Mouse (Mus musculus) NIH3T3 (cell line): ENCODE measurements around the gene Nxn.

Experiments
- DNase-seq: peaks from one replicate; pipeline ENCODE4 v3.0.0-alpha.2; 2012; ENCODE audit warnings: low read depth

Nxn gene

DNA sequence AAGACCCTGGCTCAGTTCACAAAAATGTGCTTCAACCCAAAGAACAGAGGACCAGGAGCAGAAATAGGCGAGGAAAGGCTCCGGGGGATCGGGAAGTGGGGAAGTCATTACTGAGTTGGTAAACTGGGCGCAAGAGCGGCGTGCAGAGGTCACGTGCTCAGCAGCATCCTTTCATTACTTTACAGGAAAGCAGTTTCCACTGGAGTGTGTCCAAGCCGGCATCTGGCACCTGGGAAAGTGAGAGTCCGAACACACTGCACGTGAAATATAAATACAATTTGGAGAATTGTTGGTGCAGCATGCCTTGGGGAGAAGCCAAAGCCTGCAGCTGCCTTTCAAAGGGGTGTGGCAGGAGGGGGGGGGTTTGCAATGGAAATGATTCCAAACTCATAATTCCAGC lies 2.5 kb upstream of the Nxn start:
- peak; percentile 23 for DNase-seq

GRCm38 (mm10) chr11:76399587-76400330 lies 819 bp upstream of the Nxn start:
- DNase-seq: peak; percentile 80

DNA sequence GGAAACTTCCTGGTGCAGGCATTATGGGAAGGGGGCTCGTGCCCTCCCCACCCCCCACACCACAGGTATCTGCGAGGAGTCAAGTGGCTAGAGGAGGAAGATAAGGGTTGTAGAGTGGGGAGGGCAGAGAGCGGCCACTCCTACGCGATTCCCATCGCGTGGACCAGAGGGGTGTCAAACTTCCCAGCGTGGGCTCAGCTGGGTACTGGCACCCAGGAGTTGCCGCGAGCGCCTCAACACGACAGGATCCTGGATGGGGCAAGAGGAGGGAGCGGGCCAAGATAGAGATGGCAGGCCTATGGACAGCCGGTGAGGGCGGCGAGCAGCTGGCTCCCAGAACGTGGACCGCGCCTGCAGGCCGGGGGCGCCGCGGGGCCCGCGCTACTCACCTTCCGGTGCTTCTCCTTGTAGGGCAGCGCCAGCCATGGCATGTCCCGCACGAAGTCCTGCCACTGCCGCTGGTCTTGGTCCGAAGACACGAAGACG lies 585 bp downstream of the Nxn start:
- DNase-seq: no peak

DNA sequence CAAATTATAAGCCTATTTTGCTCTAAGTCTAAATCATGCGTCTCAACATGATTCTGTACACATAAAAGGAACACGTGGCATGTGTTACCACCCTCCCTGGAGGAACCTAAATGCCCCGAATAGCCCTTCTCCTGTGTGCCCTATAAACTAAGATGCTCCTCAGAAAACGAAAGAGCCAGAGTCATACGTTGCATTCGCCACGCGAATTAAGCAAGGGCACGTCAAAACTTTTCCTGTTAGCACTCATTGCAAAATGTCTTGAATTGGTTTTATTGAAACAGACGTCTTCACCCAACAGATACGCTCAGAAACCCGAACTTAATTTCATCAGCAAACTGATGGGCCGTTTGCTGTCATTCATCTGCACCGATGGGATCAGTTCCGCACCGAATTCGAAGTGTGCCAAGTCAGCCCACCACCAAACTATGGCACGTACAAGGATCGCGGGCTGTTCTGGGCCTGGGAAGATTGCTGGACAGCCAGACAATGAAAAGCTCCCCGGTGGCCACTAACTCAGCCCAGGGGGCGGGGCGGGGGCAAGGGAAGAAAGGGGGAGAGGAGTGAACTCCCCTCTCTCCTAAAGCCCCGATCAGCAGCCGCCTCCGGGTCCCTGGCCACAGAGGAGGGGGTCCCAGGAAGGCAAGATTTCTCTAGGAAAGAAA lies 1.2 kb downstream of the Nxn start:
- DNase-seq: peak; percentile 65

DNA sequence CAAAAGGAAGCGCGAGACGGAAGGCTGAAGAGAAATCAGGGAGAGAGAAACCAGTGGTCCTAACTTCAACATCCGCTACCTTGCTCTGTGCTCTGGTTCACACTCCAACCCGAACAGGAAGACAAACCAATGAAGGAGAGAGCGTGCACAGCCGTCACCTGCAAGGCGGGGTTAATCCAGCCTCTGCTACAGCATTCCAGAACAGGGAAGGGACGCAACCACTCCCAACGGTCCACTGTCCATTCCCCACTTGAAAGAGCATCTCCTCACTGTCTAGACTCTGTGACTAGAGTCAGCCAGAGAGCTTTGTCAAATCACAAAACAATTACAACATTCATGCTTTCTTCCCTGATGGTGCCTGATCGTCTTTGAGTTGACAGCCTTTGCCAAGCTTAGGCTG lies 5.9 kb downstream of the Nxn start:
- no peak for DNase-seq

- DNase-seq: no peak
These were observed 6.4 kb downstream of the Nxn start for GRCm38 (mm10) chr11:76392532-76392931.

- DNase-seq: no peak
These were observed 10.2 kb downstream of the Nxn start for GRCm38 (mm10) chr11:76388711-76389110.

- peak; percentile 23 for DNase-seq
These were observed 11.8 kb downstream of the Nxn start for GRCm38 (mm10) chr11:76387097-76387496.

- no peak for DNase-seq
These were observed 13.2 kb downstream of the Nxn start for GRCm38 (mm10) chr11:76385746-76386145.

- no peak for DNase-seq
These were observed 13.9 kb downstream of the Nxn start for GRCm38 (mm10) chr11:76385017-76385416.

DNA sequence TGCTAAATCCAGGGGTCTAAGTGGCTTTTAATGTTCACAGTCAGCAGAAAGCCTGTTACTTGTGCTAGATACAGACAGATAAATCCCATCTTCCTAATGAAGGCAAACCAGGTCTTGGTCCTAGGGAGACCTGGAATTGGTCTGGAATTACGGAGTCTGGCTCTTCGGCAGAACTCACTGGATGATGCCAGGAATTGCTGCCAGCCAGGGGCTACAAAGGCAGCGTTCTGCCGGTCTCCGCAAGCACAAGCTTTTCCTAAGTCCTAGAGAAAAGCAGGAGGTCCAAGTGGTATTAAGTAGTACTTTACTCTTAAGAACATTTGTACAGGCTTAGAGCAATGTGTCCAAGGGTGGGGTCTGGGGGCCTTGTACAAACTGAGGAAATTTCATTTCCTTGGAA lies 14.6 kb downstream of the Nxn start:
- no peak for DNase-seq

GRCm38 (mm10) chr11:76382711-76383324 lies 16.1 kb downstream of the Nxn start:
- DNase-seq: no peak

GRCm38 (mm10) chr11:76381201-76381885 lies 17.6 kb downstream of the Nxn start:
- no peak for DNase-seq

- no peak for DNase-seq
These were observed 18.9 kb downstream of the Nxn start for GRCm38 (mm10) chr11:76379921-76380544.

GRCm38 (mm10) chr11:76376425-76376824 lies 22.5 kb downstream of the Nxn start:
- DNase-seq: no peak

- DNase-seq: peak; percentile 96
These were observed 24.3 kb downstream of the Nxn start for GRCm38 (mm10) chr11:76374491-76375185.

DNA sequence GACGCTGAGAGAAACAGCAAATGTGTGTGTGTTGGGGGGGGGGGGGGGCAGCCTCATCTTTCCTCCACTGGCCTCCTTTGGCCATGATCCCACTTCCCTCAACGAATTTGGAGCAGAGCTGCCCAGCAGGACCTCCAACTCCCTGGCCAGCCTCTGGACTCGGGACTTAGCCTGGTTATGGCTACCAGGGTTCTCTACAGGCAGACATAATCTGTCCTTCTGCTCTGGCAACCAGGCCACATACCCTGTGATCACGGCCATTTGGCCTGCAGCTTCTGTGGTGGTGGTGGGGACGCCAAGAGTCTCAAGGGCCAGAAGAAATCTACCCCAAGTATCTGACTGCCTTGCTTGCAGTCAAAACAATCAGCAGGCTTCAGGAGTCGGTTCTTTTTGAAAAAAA lies 26.4 kb downstream of the Nxn start:
- DNase-seq: peak; percentile 12

DNA sequence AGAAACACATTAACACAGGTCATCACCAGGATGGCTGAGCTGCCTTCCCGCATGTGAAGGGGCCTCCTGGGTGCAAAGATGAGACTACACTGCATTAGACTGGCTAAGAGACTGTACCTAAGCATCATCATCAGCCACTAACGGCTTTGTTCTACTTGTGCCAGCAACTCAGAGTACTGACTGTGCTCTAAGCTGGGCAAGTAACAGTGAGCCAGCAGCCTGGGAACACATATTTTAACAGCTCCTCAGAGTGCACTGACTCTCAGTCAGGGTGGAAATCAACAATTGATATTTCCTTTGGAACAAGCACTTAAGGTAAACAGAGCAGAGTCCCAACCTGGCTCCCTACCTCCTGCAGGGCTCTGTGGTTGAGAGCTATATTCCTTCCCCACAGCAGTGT lies 26.8 kb downstream of the Nxn start:
- peak; percentile 20 for DNase-seq

DNA sequence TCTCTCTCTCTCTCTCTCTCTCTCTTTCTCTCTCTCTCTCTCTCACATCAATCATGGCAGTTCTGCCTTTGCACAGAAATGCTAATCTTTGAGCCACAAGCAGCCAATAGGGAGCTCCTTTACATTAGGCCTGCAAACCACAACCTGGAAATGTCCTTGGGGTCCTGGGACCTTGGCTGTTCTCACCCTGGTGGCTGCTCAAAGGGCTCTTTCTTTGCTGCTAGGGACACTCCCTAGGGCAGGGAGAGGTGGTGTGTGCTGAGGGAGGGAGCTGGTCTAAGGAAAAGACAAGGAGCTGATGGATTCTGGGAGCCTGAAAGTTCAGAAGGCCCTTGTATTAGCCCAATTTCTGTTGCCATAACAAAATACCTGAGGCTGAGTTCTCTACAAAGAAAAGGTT lies 28.4 kb downstream of the Nxn start:
- no peak for DNase-seq

DNA sequence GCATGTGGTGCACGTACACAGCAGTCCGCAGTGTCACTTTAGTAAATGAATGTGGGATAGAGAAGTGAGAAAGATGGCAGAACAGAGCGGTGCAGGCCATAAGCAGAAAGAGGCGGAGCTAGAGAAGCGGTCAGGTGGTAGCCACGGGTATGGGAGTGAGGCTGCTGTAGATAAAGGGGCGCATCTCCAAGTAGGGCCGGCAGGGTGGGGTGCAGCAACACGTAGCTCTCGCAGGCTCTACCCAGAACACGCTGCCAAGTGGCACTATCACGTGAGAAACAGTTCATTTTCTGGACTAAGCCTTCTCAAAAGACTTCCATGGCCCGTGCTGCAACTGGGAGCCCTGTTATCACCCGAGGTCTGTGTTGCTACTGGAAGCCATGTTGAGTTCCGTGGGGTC lies 32.2 kb downstream of the Nxn start:
- DNase-seq: no peak

- no peak for DNase-seq
These were observed 34.9 kb downstream of the Nxn start for GRCm38 (mm10) chr11:76364038-76364437.

DNA sequence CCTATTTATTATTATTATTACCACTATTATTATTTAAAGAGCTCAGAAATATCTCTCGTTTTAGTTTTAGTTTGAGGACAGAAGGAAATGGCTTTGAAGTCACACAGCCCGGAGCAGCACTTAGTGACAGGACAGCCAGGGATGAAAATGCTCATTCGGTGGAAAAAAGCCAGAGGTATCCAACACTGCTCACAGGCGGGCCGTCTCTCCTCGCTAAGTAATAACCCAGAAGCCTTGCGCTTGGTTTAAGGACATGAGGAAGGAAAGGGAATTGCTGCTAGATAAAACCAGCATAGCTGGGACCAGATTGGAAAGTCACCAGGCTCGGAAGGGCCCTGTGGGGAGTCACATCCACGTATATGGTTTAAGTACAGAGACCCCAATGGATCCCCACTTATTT lies 35.3 kb downstream of the Nxn start:
- no peak for DNase-seq
